Mouse (Mus musculus): ENCODE results near the gene Unkl. TPM values are rescaled to one million over a fixed set of nuclear protein-coding genes. Genes with fewer than 3 reads are reported as not detected.
"Not testable (repeated sequence)": the region's sequence is repeated elsewhere in the genome, so short reads cannot be mapped to it uniquely, and the experiment has no call there.

The Unkl gene
- polyA plus RNA-seq, 1 experiment from 2014 or later, result 5.8 TPM

GRCm38 (mm10) chr17:25225659-25226058 lies 37.5 kb downstream of the Unkl start:
- Histone ChIP-seq H3K4me1 (ENCODE audit: insufficient read depth) (no peaks in the 10 kb centered on the region), H3K4me3 (ENCODE audit: low read depth, low read length) (no peak overlapping the region), H3K36me3 (ENCODE audit: insufficient read depth) (peaks cover 17% of the 10 kb centered on the region), H3K4me2 (no peak overlapping the region; the same call in 1 of the 2 replicates), H3K27me3 (ENCODE audit: insufficient read depth, low read length) (no peaks in the 10 kb centered on the region), H3K27ac (ENCODE audit: low read depth) (no peak overlapping the region), H3K9me3 (ENCODE audit: low read depth, low read length) (no peaks in the 10 kb centered on the region), H3K9ac (no peak overlapping the region)
- DNase-seq (no peak), ATAC-seq (ENCODE audit: insufficient read depth) (no peak)
- 72% methylated on average over 4 of the region's 4 CpGs for WGBS
- TF ChIP-seq CTCF (IDR thresholded peaks at IDR 0.05; ENCODE audit: low read depth), result no peak

- TF ChIP-seq CTCF (IDR thresholded peaks at IDR 0.05; ENCODE audit: low read depth), result no peak
- no peak for ATAC-seq (ENCODE audit: insufficient read depth)
- Histone ChIP-seq H3K27ac (ENCODE audit: low read depth) (no peak overlapping the region), H3K4me2 (no peak overlapping the region), H3K4me1 (ENCODE audit: insufficient read depth) (no peaks in the 10 kb centered on the region), H3K36me3 (ENCODE audit: insufficient read depth) (peaks cover 27% of the 10 kb centered on the region), H3K9ac (no peak overlapping the region), H3K27me3 (ENCODE audit: insufficient read depth, low read length) (no peaks in the 10 kb centered on the region), H3K9me3 (ENCODE audit: low read depth, low read length) (no peaks in the 10 kb centered on the region), H3K4me3 (ENCODE audit: low read depth, low read length) (no peak overlapping the region)
- WGBS, result 84% methylated on average over 5 of the region's 5 CpGs
- no peak for DNase-seq
Measured at GRCm38 (mm10) chr17:25227991-25228390, 39.8 kb downstream of the Unkl start.

- ATAC-seq (ENCODE audit: insufficient read depth), result 0 out of 2 replicates have a peak, but pooled peaks have one; percentile 47
- not testable (repeated sequence) for H3K4me1 ChIP-seq (ENCODE audit: insufficient read depth); H3K9me3 ChIP-seq (ENCODE audit: low read depth, low read length); DNase-seq; H3K4me2 ChIP-seq; H3K4me3 ChIP-seq (ENCODE audit: low read depth, low read length); H3K9ac ChIP-seq; H3K27ac ChIP-seq (ENCODE audit: low read depth); H3K27me3 ChIP-seq (ENCODE audit: insufficient read depth, low read length)
- 62% methylated on average over 13 of the region's 17 CpGs for WGBS
- H3K36me3 ChIP-seq (ENCODE audit: insufficient read depth), result peaks cover 35% of the 10 kb centered on the region
Measured at GRCm38 (mm10) chr17:25230014-25230655, 41.9 kb downstream of the Unkl start.

GRCm38 (mm10) chr17:25230700-25231099 lies 42.5 kb downstream of the Unkl start:
- WGBS, result 92% methylated on average over 3 of the region's 3 CpGs
- TF ChIP-seq CTCF (IDR thresholded peaks at IDR 0.05; ENCODE audit: low read depth), result no peak
- H3K27me3 ChIP-seq (ENCODE audit: insufficient read depth, low read length), result no peaks in the 10 kb centered on the region
- no peaks in the 10 kb centered on the region for H3K9me3 ChIP-seq (ENCODE audit: low read depth, low read length)
- no peak overlapping the region for H3K4me3 ChIP-seq (ENCODE audit: low read depth, low read length)
- ATAC-seq (ENCODE audit: insufficient read depth), result no peak
- no peaks in the 10 kb centered on the region for H3K4me1 ChIP-seq (ENCODE audit: insufficient read depth)
- DNase-seq, result no peak
- no peak overlapping the region for H3K4me2 ChIP-seq
- no peak overlapping the region for H3K27ac ChIP-seq (ENCODE audit: low read depth)
- H3K36me3 ChIP-seq (ENCODE audit: insufficient read depth), result peaks cover 41% of the 10 kb centered on the region
- H3K9ac ChIP-seq, result no peak overlapping the region

GRCm38 (mm10) chr17:25231621-25232020 lies 43.4 kb downstream of the Unkl start:
- ATAC-seq (ENCODE audit: insufficient read depth), result peak; percentile 73; the same call in 1 of the 2 replicates
- not testable (repeated sequence) for DNase-seq; H3K4me3 ChIP-seq (ENCODE audit: low read depth, low read length); H3K9me3 ChIP-seq (ENCODE audit: low read depth, low read length); H3K4me1 ChIP-seq (ENCODE audit: insufficient read depth); H3K9ac ChIP-seq; H3K27me3 ChIP-seq (ENCODE audit: insufficient read depth, low read length); H3K4me2 ChIP-seq; H3K27ac ChIP-seq (ENCODE audit: low read depth)
- 92% methylated on average over 4 of the region's 11 CpGs for WGBS
- peaks cover 43% of the 10 kb centered on the region for H3K36me3 ChIP-seq (ENCODE audit: insufficient read depth)

DNA sequence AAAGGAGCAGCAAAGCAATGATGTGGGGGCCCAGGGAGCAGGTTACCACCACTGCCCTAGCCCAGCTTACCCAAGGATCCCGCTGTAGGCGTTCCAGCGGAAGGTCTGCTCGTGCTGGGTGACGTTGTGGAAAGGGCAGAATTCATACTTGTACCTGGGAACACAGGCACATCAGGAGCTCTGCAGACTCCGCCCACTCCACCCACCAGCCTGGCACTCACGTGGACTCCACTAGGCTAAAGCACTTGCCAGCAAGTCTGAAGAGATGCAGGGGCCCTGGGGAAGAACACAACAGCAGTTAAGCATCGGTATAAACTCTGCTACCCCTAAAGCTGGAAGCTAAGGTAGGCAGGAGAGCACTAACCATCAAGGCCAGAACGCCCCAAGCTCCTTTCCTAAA lies 47.4 kb downstream of the Unkl start:
- Histone ChIP-seq H3K4me2 (no peak overlapping the region), H3K4me3 (ENCODE audit: low read depth, low read length) (no peak overlapping the region), H3K36me3 (ENCODE audit: insufficient read depth) (peaks cover 27% of the 10 kb centered on the region), H3K27ac (ENCODE audit: low read depth) (no peak overlapping the region), H3K9me3 (ENCODE audit: low read depth, low read length) (no peaks in the 10 kb centered on the region), H3K9ac (no peak overlapping the region), H3K27me3 (ENCODE audit: insufficient read depth, low read length) (no peaks in the 10 kb centered on the region), H3K4me1 (ENCODE audit: insufficient read depth) (no peaks in the 10 kb centered on the region; the same call in 1 of the 2 replicates)
- TF ChIP-seq CTCF (IDR thresholded peaks at IDR 0.05; ENCODE audit: low read depth), result no peak
- 82% methylated on average over 9 of the region's 9 CpGs for WGBS
- DNase-seq, result no peak
- ATAC-seq (ENCODE audit: insufficient read depth), result no peak

- H3K27me3 ChIP-seq (ENCODE audit: insufficient read depth, low read length), result no peaks in the 10 kb centered on the region
- TF ChIP-seq CTCF (IDR thresholded peaks at IDR 0.05; ENCODE audit: low read depth), result no peak
- peak within 1 kb of the TSS; percentile 99 for H3K4me3 ChIP-seq (ENCODE audit: low read depth, low read length)
- under 1% methylated on average over 80 of the region's 80 CpGs for WGBS
- H3K4me1 ChIP-seq (ENCODE audit: insufficient read depth), result peaks cover 5% of the 10 kb centered on the region; the same call in 1 of the 2 replicates
- H3K9me3 ChIP-seq (ENCODE audit: low read depth, low read length), result no peaks in the 10 kb centered on the region
- H3K9ac ChIP-seq, result peak within 1 kb of the TSS; percentile 92
- H3K36me3 ChIP-seq (ENCODE audit: insufficient read depth), result peaks cover 33% of the 10 kb centered on the region
- H3K27ac ChIP-seq (ENCODE audit: low read depth), result peak within 1 kb of the TSS; percentile 91
- DNase-seq (peak; percentile 97), ATAC-seq (ENCODE audit: insufficient read depth) (peak; percentile 92)
- H3K4me2 ChIP-seq, result peak within 1 kb of the TSS; percentile 80
Measured at GRCm38 (mm10) chr17:25239695-25240636, 51.8 kb downstream of the Unkl start, which contains the start of the genes Gnptg and Tsr3. TSS of gene Gnptg (minus strand) at chr17:25240124. TSS of gene Tsr3 (plus strand) at chr17:25240170.

Measured in lung, embryonic 14.5 days (tissue).